Mouse (Mus musculus) brain, embryonic 14.5 days (tissue): ENCODE data around the gene Hist1h3e. TPM values are rescaled to one million over a fixed set of nuclear protein-coding genes. Genes with fewer than 3 reads are reported as not detected.

ENCODE experiments used
- DNase-seq: peaks from one replicate; pipeline ENCODE4 v3.0.0-alpha.2; 2011; ENCODE audit warnings: low read depth
- CTCF ChIP-seq: fragments of 200-500 bp; IDR thresholded peaks from 2 replicates; pipeline ENCODE4 v1.5.1; 2012; ENCODE audit warnings: inconsistent platforms, mild to moderate bottlenecking, moderate library complexity, borderline replicate concordance; ENCODE audit not compliant: insufficient read depth, insufficient read length; ENCODE audit errors: extremely low read depth
- POLR2A ChIP-seq: fragments of 200-500 bp; IDR thresholded peaks from 2 replicates; pipeline ENCODE4 v1.6.1; 2012; ENCODE audit warnings: mild to moderate bottlenecking, inconsistent platforms, borderline replicate concordance; ENCODE audit not compliant: poor library complexity, insufficient read depth, insufficient read length, severe bottlenecking; ENCODE audit errors: extremely low read depth
- polyA plus RNA-seq: library from polyadenylated mRNA; depleted of rRNA; stranded (reverse); fragments of >200 nt; gene quantifications from 2 replicates; pipeline ENCODE4 v1.2.3, GENCODE M21; 2012

The Hist1h3e gene
- polyA plus RNA-seq, 1 experiment = 34.2 TPM

- peak; percentile 19 for DNase-seq
- no peak for TF ChIP-seq POLR2A
- no peak for TF ChIP-seq CTCF
Observed at GRCm38 (mm10) chr13:23576906-23577639, 14.9 kb upstream of the Hist1h3e start.

DNA sequence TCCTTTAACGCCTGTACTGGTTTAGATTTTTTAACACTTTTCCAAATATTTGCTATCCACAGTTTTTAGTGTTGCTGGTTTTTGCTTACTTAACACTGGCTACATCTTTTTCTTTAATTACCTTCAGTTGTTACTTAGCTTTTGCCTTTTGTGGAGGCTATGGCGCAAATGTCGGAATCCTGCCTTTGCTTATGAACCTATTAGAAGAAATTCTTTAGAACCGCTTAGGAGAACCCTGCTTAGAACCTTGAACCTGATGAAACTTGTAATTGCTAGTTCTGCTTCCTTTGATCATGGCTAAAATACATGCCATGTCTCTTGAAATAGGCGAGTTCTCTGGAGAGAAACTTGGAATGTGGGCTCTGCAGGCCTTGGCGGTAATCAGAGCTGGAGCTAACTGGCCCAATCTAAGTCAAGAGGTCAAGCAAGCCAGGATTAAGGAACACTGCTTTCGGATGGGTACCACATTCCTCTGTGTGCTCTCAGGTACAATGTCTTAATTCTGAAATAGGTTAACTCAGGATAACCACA is 14.2 kb upstream of the Hist1h3e start:
- peak; percentile 39 for DNase-seq
- TF ChIP-seq CTCF = no peak
- TF ChIP-seq POLR2A = no peak

DNA sequence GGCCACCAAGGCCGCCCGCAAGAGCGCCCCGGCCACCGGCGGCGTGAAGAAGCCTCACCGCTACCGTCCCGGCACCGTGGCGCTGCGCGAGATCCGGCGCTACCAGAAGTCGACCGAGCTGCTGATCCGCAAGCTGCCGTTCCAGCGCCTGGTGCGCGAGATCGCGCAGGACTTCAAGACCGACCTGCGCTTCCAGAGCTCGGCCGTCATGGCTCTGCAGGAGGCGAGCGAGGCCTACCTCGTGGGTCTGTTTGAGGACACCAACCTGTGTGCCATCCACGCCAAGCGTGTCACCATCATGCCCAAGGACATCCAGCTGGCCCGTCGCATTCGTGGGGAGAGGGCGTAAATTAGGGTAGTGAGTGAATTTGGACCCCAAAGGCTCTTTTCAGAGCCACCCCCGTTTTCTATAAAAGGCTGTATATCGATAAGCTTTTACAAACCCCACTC is 13.7 kb upstream of the Hist1h3e start:
- DNase-seq = peak; percentile 32

GRCm38 (mm10) chr13:23575271-23575851 is 13.2 kb upstream of the Hist1h3e start, which contains the start of gene Hist1h3d:
Gene Hist1h3d (plus strand): TSS chr13:23575763.
- TF ChIP-seq CTCF (no peak), POLR2A (no peak)
- peak; percentile 96 for DNase-seq

- peak; percentile 40 for DNase-seq
Observed at GRCm38 (mm10) chr13:23574546-23575170, 12.5 kb upstream of the Hist1h3e start.

GRCm38 (mm10) chr13:23573898-23574524 is 11.8 kb upstream of the Hist1h3e start, which contains the start of the genes Hist1h2bf and Hist1h2ad:
Gene Hist1h2bf (minus strand): TSS chr13:23574196.
Gene Hist1h2ad (plus strand): TSS chr13:23574381.
- peak; percentile 100 for DNase-seq

DNA sequence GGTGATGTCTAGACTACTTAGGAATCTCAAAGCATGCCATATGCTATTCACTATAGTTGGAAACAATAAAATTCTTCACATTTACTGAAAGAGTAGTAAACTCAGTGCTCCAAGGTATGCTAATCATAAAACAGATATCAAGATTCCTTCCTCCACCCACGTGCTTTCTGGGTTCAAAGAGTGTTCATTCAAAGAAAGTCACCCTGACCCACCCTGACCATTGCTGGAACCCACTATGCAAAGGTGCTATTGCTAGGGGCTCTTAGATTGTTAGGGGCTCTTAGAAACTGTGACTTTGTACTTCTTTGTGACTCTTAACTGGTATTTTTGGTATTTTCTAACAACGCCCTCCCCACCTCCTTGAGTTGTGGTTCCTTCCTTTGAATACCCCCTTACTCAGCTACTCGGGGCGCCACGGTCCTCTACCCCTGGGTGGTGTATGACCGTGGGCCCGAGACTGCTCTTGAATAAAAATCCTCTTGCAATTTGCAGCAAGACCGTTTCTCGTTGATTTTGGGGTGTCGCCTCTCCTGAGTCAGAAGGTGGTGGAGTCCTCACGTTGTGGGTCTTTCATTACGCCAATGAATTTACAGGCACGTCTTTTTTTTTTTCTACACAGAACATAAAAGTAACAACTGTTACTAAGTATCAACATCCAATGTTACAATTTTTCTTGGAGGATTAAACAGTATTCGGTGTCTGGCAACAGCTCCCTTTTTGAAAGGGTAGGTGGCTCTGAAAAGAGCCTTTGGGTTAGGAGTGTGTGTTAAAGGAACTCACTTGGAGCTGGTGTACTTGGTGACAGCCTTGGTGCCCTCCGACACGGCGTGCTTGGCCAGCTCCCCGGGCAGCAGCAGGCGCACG is 11.1 kb upstream of the Hist1h3e start:
- peak; percentile 20 for DNase-seq

GRCm38 (mm10) chr13:23572218-23573033 is 10.3 kb upstream of the Hist1h3e start:
- TF ChIP-seq CTCF (no peak), POLR2A (no peak)

GRCm38 (mm10) chr13:23571504-23572217 is 9.5 kb upstream of the Hist1h3e start:
- peak; percentile 53 for DNase-seq

More at GRCm38 (mm10) chr13:23572218-23573033, 10.3 kb upstream of the Hist1h3e start:
- peak; percentile 25 for DNase-seq

DNA sequence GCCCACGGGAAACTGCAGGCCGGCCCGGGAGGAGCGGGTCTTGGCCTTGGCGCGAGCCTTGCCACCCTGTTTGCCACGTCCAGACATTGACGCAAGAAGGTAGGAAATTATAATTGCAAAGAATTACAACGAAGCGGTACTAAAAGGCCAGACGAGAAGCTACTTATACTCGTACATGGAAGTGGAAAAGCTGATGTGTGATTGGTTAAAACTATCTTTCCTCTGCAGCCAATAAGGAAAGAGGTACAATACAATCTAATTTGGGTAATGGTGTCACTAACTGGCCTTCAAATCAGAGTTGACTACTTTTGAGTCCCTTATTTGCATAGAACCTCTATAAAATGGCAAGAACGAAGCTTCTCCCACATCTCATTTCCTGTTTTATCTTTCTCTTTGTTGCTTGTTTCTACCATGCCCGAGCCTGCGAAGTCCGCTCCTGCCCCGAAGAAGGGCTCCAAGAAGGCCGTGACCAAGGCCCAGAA is 8.9 kb upstream of the Hist1h3e start, which contains the start of the genes Hist1h2ae and Hist1h2bg:
TSS of gene Hist1h2ae (minus strand) at position 199 of the 482 bp plus-strand sequence.
TSS of gene Hist1h2bg (plus strand) at position 375 of the 482 bp plus-strand sequence.
- no peak for TF ChIP-seq POLR2A
- TF ChIP-seq CTCF = no peak
- DNase-seq = peak; percentile 99

DNA sequence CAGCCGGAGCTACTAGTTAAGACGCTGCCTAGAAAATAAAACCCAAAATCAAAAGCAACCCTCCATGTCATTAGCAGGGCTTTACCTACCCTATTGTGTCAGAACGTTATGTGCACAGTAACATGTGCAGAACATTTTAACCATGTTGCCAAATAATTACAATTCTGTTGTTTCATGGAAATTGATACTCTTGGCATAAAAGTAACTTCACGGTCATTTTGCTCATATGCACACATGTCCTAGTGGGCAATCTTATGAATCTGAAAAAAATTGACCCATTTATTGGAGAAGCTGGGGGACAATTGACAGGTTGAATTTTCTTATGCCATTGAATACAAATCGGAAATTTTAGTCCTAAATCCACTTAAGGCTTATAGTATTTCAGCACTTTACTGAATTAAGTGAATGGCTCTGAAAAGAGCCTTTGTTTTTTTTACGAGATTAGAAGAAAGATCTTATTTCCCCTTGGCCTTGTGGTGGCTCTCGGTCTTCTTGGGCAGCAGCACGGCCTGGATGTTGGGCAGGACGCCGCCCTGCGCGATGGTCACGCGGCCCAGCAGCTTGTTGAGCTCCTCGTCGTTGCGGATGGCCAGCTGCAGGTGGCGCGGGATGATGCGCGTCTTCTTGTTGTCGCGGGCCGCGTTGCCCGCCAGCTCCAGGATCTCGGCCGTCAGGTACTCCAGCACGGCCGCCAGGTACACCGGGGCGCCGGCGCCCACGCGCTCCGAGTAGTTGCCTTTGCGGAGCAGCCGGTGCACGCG is 8.3 kb upstream of the Hist1h3e start:
- DNase-seq = peak; percentile 51
